Mouse (Mus musculus): ENCODE data around the gene Tmem210.
"Not testable (repeated sequence)": the region's sequence is repeated elsewhere in the genome, so short reads cannot be mapped to it uniquely, and the experiment has no call there.

Tmem210 gene

GRCm38 (mm10) chr2:25287927-25288649 lies at the start of gene Tmem210:
Gene Tmem210, plus strand, starts transcription at chr2:25288145.
- DNase-seq: no peak

- no peak for DNase-seq
Observed at GRCm38 (mm10) chr2:25239766-25240165, 48.2 kb upstream of the Tmem210 start.

- no peak for DNase-seq
Observed at GRCm38 (mm10) chr2:25240310-25240709, 47.6 kb upstream of the Tmem210 start.

- peak; percentile 68 for DNase-seq
Observed at GRCm38 (mm10) chr2:25240723-25241437, 47.1 kb upstream of the Tmem210 start.

- DNase-seq: no peak
Observed at GRCm38 (mm10) chr2:25241438-25241775, 46.5 kb upstream of the Tmem210 start.

- peak; percentile 68 for DNase-seq
Observed at GRCm38 (mm10) chr2:25242101-25242506, 45.8 kb upstream of the Tmem210 start, which contains the start of the genes Rnf208 and Cysrt1. Gene Rnf208, plus strand, starts transcription at chr2:25242255. Gene Cysrt1, minus strand, starts transcription at chr2:25242452.

- DNase-seq: no peak
Observed at GRCm38 (mm10) chr2:25243342-25243741, 44.6 kb upstream of the Tmem210 start.

GRCm38 (mm10) chr2:25244144-25244543 lies 43.8 kb upstream of the Tmem210 start:
- DNase-seq: no peak

- DNase-seq: no peak
Observed at GRCm38 (mm10) chr2:25246183-25247072, 41.5 kb upstream of the Tmem210 start, which contains the start of gene AL732309.1. Gene AL732309.1, minus strand, starts transcription at chr2:25246863.

GRCm38 (mm10) chr2:25252331-25252730 lies 35.6 kb upstream of the Tmem210 start:
- DNase-seq: no peak

GRCm38 (mm10) chr2:25255284-25255779 lies 32.6 kb upstream of the Tmem210 start, which contains the start of gene Tmem203:
Gene Tmem203, plus strand, starts transcription at chr2:25255439.
- DNase-seq: peak; percentile 88

- DNase-seq: not testable (repeated sequence)
Observed at GRCm38 (mm10) chr2:25256443-25257109, 31.4 kb upstream of the Tmem210 start.

- not testable (repeated sequence) for DNase-seq
Observed at GRCm38 (mm10) chr2:25257250-25257649, 30.7 kb upstream of the Tmem210 start.

GRCm38 (mm10) chr2:25258887-25259286 lies 29.1 kb upstream of the Tmem210 start:
- no peak for DNase-seq

- no peak for DNase-seq
Observed at GRCm38 (mm10) chr2:25261870-25262269, 26.1 kb upstream of the Tmem210 start.

GRCm38 (mm10) chr2:25262291-25262767 lies 25.6 kb upstream of the Tmem210 start, which contains the start of gene Tprn:
Gene Tprn, plus strand, starts transcription at chr2:25262618.
- DNase-seq: peak; percentile 90

GRCm38 (mm10) chr2:25262795-25263622 lies 24.9 kb upstream of the Tmem210 start:
- peak; percentile 54 for DNase-seq

GRCm38 (mm10) chr2:25263623-25264285 lies 24.2 kb upstream of the Tmem210 start:
- no peak for DNase-seq

- no peak for DNase-seq
Observed at GRCm38 (mm10) chr2:25264286-25264660, 23.7 kb upstream of the Tmem210 start.

- no peak for DNase-seq
Observed at GRCm38 (mm10) chr2:25264851-25265250, 23.1 kb upstream of the Tmem210 start.
